Mouse (Mus musculus): ENCODE data around the gene Tmem150a.

The Tmem150a gene

DNA sequence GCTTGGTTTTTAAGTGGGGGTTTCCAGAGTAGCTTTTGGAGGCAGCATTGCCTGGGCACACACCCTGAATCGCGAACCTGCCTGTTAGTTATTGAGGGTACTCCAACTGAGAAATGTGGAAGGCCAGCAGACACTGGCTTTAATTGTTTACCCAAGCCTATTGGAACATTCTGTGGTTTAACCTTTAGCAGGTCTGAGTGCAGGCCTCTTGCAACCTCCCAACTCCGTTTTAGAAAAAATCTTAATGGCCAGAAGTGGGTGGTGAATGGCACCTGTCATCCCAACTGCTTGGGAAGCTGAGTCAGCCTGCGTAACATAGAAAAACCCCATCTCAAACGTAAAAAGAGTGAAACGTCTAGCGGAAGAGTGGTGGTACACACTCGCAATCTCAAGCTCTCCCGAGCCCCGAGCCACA, 41.6 kb downstream of the Tmem150a start:
- DNase-seq (ENCODE audit: extremely low read depth, low read depth, low spot score): no peak

DNA sequence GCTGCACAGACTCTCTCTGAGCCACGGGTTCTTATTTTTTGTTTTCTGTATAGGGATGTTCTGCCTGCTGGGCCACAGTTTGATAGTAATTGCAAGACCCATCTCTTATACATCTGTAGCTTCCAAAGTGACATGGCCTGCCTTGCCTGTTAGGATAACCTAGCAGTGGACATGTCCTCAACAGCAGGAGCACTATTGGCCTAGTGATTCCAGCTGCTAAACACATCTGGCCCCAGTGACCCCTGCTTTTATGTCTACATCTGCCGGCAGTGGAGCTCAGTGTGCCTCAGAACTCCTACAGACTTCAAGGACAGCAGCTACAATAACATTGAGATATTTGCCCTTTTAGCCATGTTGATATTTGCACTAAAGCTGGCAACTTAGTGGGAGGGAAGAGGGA, 44.7 kb downstream of the Tmem150a start:
- no peak for DNase-seq (ENCODE audit: extremely low read depth, low read depth, low spot score)

GRCm38 (mm10) chr6:72401875-72402274, 46.6 kb downstream of the Tmem150a start:
- no peak for DNase-seq (ENCODE audit: extremely low read depth, low read depth, low spot score)

DNA sequence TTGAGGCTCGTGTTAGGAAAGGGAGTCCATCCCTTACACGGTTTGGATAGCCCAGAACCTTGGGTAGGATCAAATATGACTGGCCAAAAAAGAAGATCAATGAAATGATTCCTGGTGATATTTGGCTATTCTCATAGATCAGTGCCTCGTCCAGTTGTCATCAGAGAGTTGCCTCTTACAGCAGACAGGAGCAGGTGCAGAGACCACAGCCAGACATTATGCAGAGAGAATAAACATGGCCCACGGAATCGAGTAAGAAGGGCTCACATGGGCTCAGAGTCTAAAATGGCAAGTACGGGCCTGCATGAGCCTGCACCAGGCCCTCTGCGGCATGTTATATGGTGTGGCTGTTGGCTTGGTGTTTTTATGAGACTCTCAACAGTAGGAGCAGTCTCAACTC, 50.1 kb downstream of the Tmem150a start:
- DNase-seq (ENCODE audit: extremely low read depth, low read depth, low spot score): no peak

GRCm38 (mm10) chr6:72407119-72407518, 51.9 kb downstream of the Tmem150a start:
- DNase-seq (ENCODE audit: extremely low read depth, low read depth, low spot score): no peak
